8 mouse cellular contexts compared by ENCODE assay signal in genomic region chr9:123478031-123478585, GRCm38 (mm10). TPM values are rescaled to one million over a fixed set of nuclear protein-coding genes. Genes with fewer than 3 reads are reported as not detected.
DNase-seq lines count a peak whose midpoint lies in the region; ATAC-seq and TF ChIP-seq lines count a peak whose summit lies in the region.

No protein-coding gene starts in this region.

- peak; percentile 77 for ATAC-seq in Patski
- ATAC-seq in embryonic facial prominence, embryonic 13.5 days (ENCODE audit: insufficient number of reproducible peaks, insufficient read depth, low FRiP score, low TSS enrichment, low read depth), result peak; percentile 58; the same call in 1 of the 2 replicates
- peak; percentile 59 for ATAC-seq in megakaryocyte progenitor cell, adult 5-6 weeks (replicated peaks; ENCODE audit: poor library complexity)
- peak; percentile 53 for ATAC-seq in stomach, embryonic 15.5 days (ENCODE audit: insufficient read depth, low FRiP score, low read depth)

- peak overlapping the region; percentile 61; the same call in 1 of the 2 replicates for H3K9ac ChIP-seq in embryonic facial prominence, embryonic 13.5 days
- H3K9ac ChIP-seq in stomach, embryonic 15.5 days, result no peak overlapping the region

- POLR2A ChIA-PET in Patski (lab: Charles Lee), result interaction anchor here (0.6 to 3.8 kb wide), 3 partner anchors 12 to 20 kb away, joined by 3 to 14 read pairs (median 4); no protein-coding TSS in a partner anchor

- H3K27me3 ChIP-seq in Patski, result no peaks in the 10 kb centered on the region
- H3K27me3 ChIP-seq in embryonic facial prominence, embryonic 13.5 days, result no peaks in the 10 kb centered on the region
- H3K27me3 ChIP-seq in stomach, embryonic 15.5 days (replicated peaks), result no peaks in the 10 kb centered on the region

- under 1% methylated on average over 23 of the region's 29 CpGs for WGBS in embryonic facial prominence, embryonic 13.5 days
- WGBS in large intestine, adult 2 months, result under 1% methylated on average over 25 of the region's 29 CpGs
- WGBS in stomach, embryonic 15.5 days, result under 1% methylated on average over 29 of the region's 29 CpGs

- CTCF ChIA-PET in Patski (lab: Charles Lee), result interaction anchor here (1.3 to 5.4 kb wide), 11 partner anchors 8 to 51 kb away, joined by 4 to 25 read pairs (median 7); partner anchors contain the start of gene Sacm1l

- peak; percentile 68 for TF ChIP-seq CTCF in gastrocnemius, adult 2 months (IDR thresholded peaks at IDR 0.05)
- peak; percentile 40 for TF ChIP-seq CTCF in Patski (IDR thresholded peaks at IDR 0.05)

- peaks cover 42% of the 10 kb centered on the region for H3K4me1 ChIP-seq in embryonic facial prominence, embryonic 13.5 days
- peaks cover 34% of the 10 kb centered on the region for H3K4me1 ChIP-seq in stomach, embryonic 15.5 days

- DNase-seq in gastrocnemius, adult 2 months, result peak; percentile 42
- DNase-seq in gastrocnemius, postnatal 25 days, result no peak
- no peak for DNase-seq in Patski (ENCODE audit: low read depth, low spot score)
- peak; percentile 79 for DNase-seq in heart, postnatal 4 days
- DNase-seq in large intestine, adult 2 months (ENCODE audit: low read depth, low spot score), result peak; percentile 22

- intact Hi-C loops in gastrocnemius, adult 2 months (cut with DNase I), result loop anchor here (2.0 kb wide), 1 partner anchor 27 kb away; no protein-coding TSS in a partner anchor

- in situ Hi-C loops in Patski (cut with MboI; ENCODE audit: low pct_unique_long_range_greater_than_20kb), result loop anchor here (25.0 kb wide), 1 partner anchor 841 kb away; no protein-coding TSS in a partner anchor

- H3K4me3 ChIP-seq in gastrocnemius, adult 2 months, result peak overlapping the region; percentile 65
- H3K4me3 ChIP-seq in embryonic facial prominence, embryonic 13.5 days, result peak overlapping the region; percentile 74
- H3K4me3 ChIP-seq in stomach, embryonic 15.5 days (replicated peaks), result peak overlapping the region; percentile 43

- H3K9me3 ChIP-seq in embryonic facial prominence, embryonic 13.5 days, result no peaks in the 10 kb centered on the region
- H3K9me3 ChIP-seq in stomach, embryonic 15.5 days, result no peaks in the 10 kb centered on the region

- H3K27ac ChIP-seq in gastrocnemius, adult 2 months, result peak overlapping the region; percentile 87
- no peak overlapping the region for H3K27ac ChIP-seq in embryonic facial prominence, embryonic 13.5 days
- H3K27ac ChIP-seq in stomach, embryonic 15.5 days, result peak overlapping the region; percentile 57; the same call in 1 of the 2 replicates

- peak overlapping the region; percentile 93 for H3K4me2 ChIP-seq in embryonic facial prominence, embryonic 13.5 days
- peak overlapping the region; percentile 79 for H3K4me2 ChIP-seq in stomach, embryonic 15.5 days

- H3K36me3 ChIP-seq in embryonic facial prominence, embryonic 13.5 days, result peaks cover 12% of the 10 kb centered on the region
- H3K36me3 ChIP-seq in stomach, embryonic 15.5 days, result no peaks in the 10 kb centered on the region

RNA-seq across cellular contexts. Expression of gene Limd1, which starts 0.4 kb away (rescaled TPM):
- 10 to 100 TPM; 31.5 to 41.1 TPM for total RNA-seq in gastrocnemius, adult 2 months (2021)
- 10 to 100 TPM; 25.8 to 29.2 TPM for total RNA-seq in gastrocnemius, postnatal 25 days (2021)
- 51.9 TPM for polyA plus RNA-seq in Patski (2021)
- 47.0 and 50.2 TPM in 2 replicates for polyA plus RNA-seq in embryonic facial prominence, embryonic 13.5 days (2015; fragmentation: Nextera tagmentation; extraction: Ambion mirVana)
- total RNA-seq in heart, postnatal 4 days (2021), result 10 to 100 TPM; 49.1 to 53.5 TPM
- 57.6 and 90.0 TPM in 2 replicates for polyA plus RNA-seq in large intestine, adult 2 months (2012; rRNA removed)
- total RNA-seq in megakaryocyte progenitor cell, adult 5-6 weeks (2015), result 24.2 and 24.6 TPM in 2 replicates
- total RNA-seq in megakaryocyte progenitor cell, adult 5-6 weeks (2017), result 19.0 and 20.4 TPM in 2 replicates
- polyA plus RNA-seq in stomach, embryonic 15.5 days (2015; fragmentation: Nextera tagmentation; extraction: Ambion mirVana), result 46.1 and 49.9 TPM in 2 replicates

RNA-seq across cellular contexts. Expression of gene Sacm1l, which starts 51.5 kb away (rescaled TPM):
- total RNA-seq in gastrocnemius, adult 2 months (2021), result 10 to 100 TPM; 19.8 to 22.9 TPM
- total RNA-seq in gastrocnemius, postnatal 25 days (2021), result 10 to 100 TPM; 20.6 to 21.3 TPM
- 65.2 TPM for polyA plus RNA-seq in Patski (2021)
- 42.8 and 49.3 TPM in 2 replicates for polyA plus RNA-seq in embryonic facial prominence, embryonic 13.5 days (2015; fragmentation: Nextera tagmentation; extraction: Ambion mirVana)
- total RNA-seq in heart, postnatal 4 days (2021), result 10 to 100 TPM; 44.6 to 47.0 TPM
- 10.5 and 12.7 TPM in 2 replicates for polyA plus RNA-seq in large intestine, adult 2 months (2012; rRNA removed)
- total RNA-seq in megakaryocyte progenitor cell, adult 5-6 weeks (2015), result 33.3 and 35.8 TPM in 2 replicates
- total RNA-seq in megakaryocyte progenitor cell, adult 5-6 weeks (2017), result 36.4 and 46.2 TPM in 2 replicates
- 52.3 and 56.5 TPM in 2 replicates for polyA plus RNA-seq in stomach, embryonic 15.5 days (2015; fragmentation: Nextera tagmentation; extraction: Ambion mirVana)

Comparison
In these comparisons a context has a peak if more than half of its experiments do, and no peak if none do; other contexts are left out.
1. DNase-seq: peak in gastrocnemius, adult 2 months (single experiment), heart, postnatal 4 days (single experiment) and large intestine, adult 2 months (single experiment); none in gastrocnemius, postnatal 25 days (single experiment) and Patski (single experiment).
2. Peak in every context shown above with its lines, with median percentiles within 50 percentile points of each other: H3K4me3 ChIP-seq and ATAC-seq.